Comparison of ENCODE assay signal across 9 mouse cellular contexts in genomic region chr8:111909621-111910450, GRCm38 (mm10). TPM values are rescaled to one million over a fixed set of nuclear protein-coding genes. Genes with fewer than 3 reads are reported as not detected.
A peak's percentile ranks its signal among the peaks of the same experiment; 100 is the strongest.
DNase-seq lines count a peak whose midpoint lies in the region; ATAC-seq lines count a peak whose summit lies in the region.
"Had no signal": no experiment of that assay in that cellular context is flagged by ENCODE, and none has a peak within 500 bp of the region (broad histone marks: within the 10 kb centered on the region; RNA-seq: fewer than 3 reads in every experiment).

Gene Chst5, minus strand, starts transcription at chr8:111910447.

- H3K36me3 ChIP-seq in lung, embryonic 16.5 days (ENCODE audit: control insufficient read depth, insufficient read depth, low read length) = no peaks in the 10 kb centered on the region
- no peaks in the 10 kb centered on the region for H3K36me3 ChIP-seq in hindbrain, embryonic 16.5 days (ENCODE audit: control insufficient read depth, insufficient read depth, low read length)
- no peaks in the 10 kb centered on the region for H3K36me3 ChIP-seq in neural tube, embryonic 12.5 days

- ATAC-seq in lung, embryonic 16.5 days (ENCODE audit: low read depth) = peak; percentile 67; the same call in 1 of the 2 replicates
- ATAC-seq in hindbrain, embryonic 16.5 days = no peak
- ATAC-seq in neural tube, embryonic 12.5 days (ENCODE audit: low FRiP score, low read depth) = peak; percentile 32

- H3K4me2 ChIP-seq in lung, embryonic 16.5 days (ENCODE audit: low read depth, low read length) = peak within 1 kb of the TSS; percentile 59
- peak within 1 kb of the TSS; percentile 95 for H3K4me2 ChIP-seq in hindbrain, embryonic 16.5 days (ENCODE audit: low read length)
- peak within 1 kb of the TSS; percentile 75 for H3K4me2 ChIP-seq in neural tube, embryonic 12.5 days (replicated peaks)

- no peak within 1 kb of the TSS for H3K27ac ChIP-seq in lung, embryonic 16.5 days (ENCODE audit: low read length)
- no peak within 1 kb of the TSS for H3K27ac ChIP-seq in hindbrain, embryonic 16.5 days (ENCODE audit: low read depth, low read length)
- no peak within 1 kb of the TSS for H3K27ac ChIP-seq in neural tube, embryonic 12.5 days
- H3K27ac ChIP-seq: macrophage had no signal

- peak within 1 kb of the TSS; percentile 66 for H3K9ac ChIP-seq in lung, embryonic 16.5 days (ENCODE audit: low read length)
- H3K9ac ChIP-seq in hindbrain, embryonic 16.5 days (ENCODE audit: low read depth, low read length) = peak within 1 kb of the TSS; percentile 75
- H3K9ac ChIP-seq in neural tube, embryonic 12.5 days = peak within 1 kb of the TSS; percentile 65

- no peaks in the 10 kb centered on the region for H3K9me3 ChIP-seq in lung, embryonic 16.5 days (ENCODE audit: control insufficient read depth, low read length)
- H3K9me3 ChIP-seq in hindbrain, embryonic 16.5 days (ENCODE audit: control insufficient read depth, low read length) = no peaks in the 10 kb centered on the region
- H3K9me3 ChIP-seq in neural tube, embryonic 12.5 days = no peaks in the 10 kb centered on the region

- WGBS in lung, embryonic 16.5 days = 4% methylated on average over 47 of the region's 47 CpGs
- 4% methylated on average over 46 of the region's 47 CpGs for WGBS in hindbrain, embryonic 16.5 days
- 6% methylated on average over 46 of the region's 47 CpGs for WGBS in neural tube, embryonic 12.5 days

- H3K4me1 ChIP-seq in lung, embryonic 16.5 days (replicated peaks; ENCODE audit: control insufficient read depth, insufficient read depth, low read length) = peaks cover 4% of the 10 kb centered on the region; the same call in 1 of the 2 replicates
- peaks cover 10% of the 10 kb centered on the region for H3K4me1 ChIP-seq in hindbrain, embryonic 16.5 days (ENCODE audit: control insufficient read depth, insufficient read depth, low read depth, low read length)
- H3K4me1 ChIP-seq in neural tube, embryonic 12.5 days = peaks cover 10% of the 10 kb centered on the region; the same call in 1 of the 2 replicates

- no peak for DNase-seq in lung, adult 18-20 months
- peak; percentile 43 to 44 for DNase-seq in cerebellum, postnatal 36 days
- DNase-seq in layer of hippocampus, adult 11-12 months (ENCODE audit: low spot score) = no peak
- DNase-seq in left cerebral cortex, adult 11 months (ENCODE audit: low spot score) = no peak
- no peak for DNase-seq in kidney, adult 11 months

- H3K4me3 ChIP-seq in lung, embryonic 16.5 days (ENCODE audit: low read length) = peak within 1 kb of the TSS; percentile 47
- peak within 1 kb of the TSS; percentile 51 for H3K4me3 ChIP-seq in hindbrain, embryonic 16.5 days (ENCODE audit: low read length)
- H3K4me3 ChIP-seq in neural tube, embryonic 12.5 days = peak within 1 kb of the TSS; percentile 40

- H3K27me3 ChIP-seq in lung, embryonic 16.5 days (ENCODE audit: control insufficient read depth, insufficient read depth, low read depth, low read length) = peaks cover 11% of the 10 kb centered on the region
- H3K27me3 ChIP-seq in hindbrain, embryonic 16.5 days (replicated peaks; ENCODE audit: control insufficient read depth, insufficient read depth, low read length) = no peaks in the 10 kb centered on the region
- H3K27me3 ChIP-seq in neural tube, embryonic 12.5 days (replicated peaks) = 0 out of 2 replicates have a peak, but pooled peaks cover 8% of the 10 kb centered on the region

RNA-seq across cellular contexts. Expression of gene Chst5, which starts in this region (rescaled TPM):
- polyA plus RNA-seq in lung, embryonic 16.5 days (2015; fragmentation: Nextera tagmentation; extraction: Ambion mirVana) = 14.2 and 15.4 TPM in 2 replicates
- polyA plus RNA-seq in hindbrain, embryonic 16.5 days (2015; fragmentation: Nextera tagmentation; extraction: Ambion mirVana) = 4.4 and 4.9 TPM in 2 replicates
- polyA plus RNA-seq in neural tube, embryonic 12.5 days (2016; fragmentation: Nextera tagmentation; extraction: Ambion mirVana) = 4.8 and 4.9 TPM in 2 replicates
- polyA plus RNA-seq: macrophage had no signal

Comparison
In these comparisons a context has a peak if more than half of its experiments do, and no peak if none do; other contexts are left out.
1. DNase-seq: peak in cerebellum, postnatal 36 days (2 of 2); none in lung, adult 18-20 months (0 of 2), layer of hippocampus, adult 11-12 months (single experiment), left cerebral cortex, adult 11 months (single experiment) and kidney, adult 11 months (single experiment).
2. Peak in every context shown above with its lines, with median percentiles within 50 percentile points of each other: H3K4me2 ChIP-seq, H3K4me3 ChIP-seq and H3K9ac ChIP-seq.